Mouse (Mus musculus) cortical plate, adult 2 months (tissue): ENCODE results near the gene Ppp1r15b. TPM values are rescaled to one million over a fixed set of nuclear protein-coding genes. Genes with fewer than 3 reads are reported as not detected.

Source experiments
- H3K27ac ChIP-seq: fragments of 200-500 bp; 2 replicates; pipeline ENCODE4 v1.5.1; 2012; ENCODE audit warnings: low read length, control low read depth, inconsistent platforms; ENCODE audit not compliant: insufficient read depth
- H3K4me1 ChIP-seq: fragments of 200-500 bp; 2 replicates; pipeline ENCODE4 v1.6.1; 2011; ENCODE audit warnings: low read length; ENCODE audit not compliant: control insufficient read depth, insufficient read depth
- H3K4me3 ChIP-seq: fragments of 200-500 bp; 2 replicates; pipeline ENCODE4 v1.5.1; 2011; ENCODE audit warnings: mild to moderate bottlenecking, low read length, control low read depth; ENCODE audit not compliant: insufficient read depth
- CTCF ChIP-seq: fragments of 200-500 bp; IDR thresholded peaks from 2 replicates; pipeline ENCODE4 v1.5.1; 2011; ENCODE audit warnings: mild to moderate bottlenecking, control low read depth, low read length; ENCODE audit not compliant: insufficient read depth; ENCODE audit errors: extremely low read depth
- POLR2A ChIP-seq: fragments of 200-500 bp; IDR thresholded peaks from 2 replicates; pipeline ENCODE4 v1.6.1; 2011; ENCODE audit warnings: mild to moderate bottlenecking, low read length, control low read depth; ENCODE audit not compliant: insufficient read depth; ENCODE audit errors: extremely low read depth
- polyA plus RNA-seq: library from polyadenylated mRNA; depleted of rRNA; stranded (reverse); fragments of >200 nt; gene quantifications from 2 replicates; pipeline ENCODE4 v1.2.3, GENCODE M21; 2012

Ppp1r15b gene
- polyA plus RNA-seq, 1 experiment, result 25.6 TPM

DNA sequence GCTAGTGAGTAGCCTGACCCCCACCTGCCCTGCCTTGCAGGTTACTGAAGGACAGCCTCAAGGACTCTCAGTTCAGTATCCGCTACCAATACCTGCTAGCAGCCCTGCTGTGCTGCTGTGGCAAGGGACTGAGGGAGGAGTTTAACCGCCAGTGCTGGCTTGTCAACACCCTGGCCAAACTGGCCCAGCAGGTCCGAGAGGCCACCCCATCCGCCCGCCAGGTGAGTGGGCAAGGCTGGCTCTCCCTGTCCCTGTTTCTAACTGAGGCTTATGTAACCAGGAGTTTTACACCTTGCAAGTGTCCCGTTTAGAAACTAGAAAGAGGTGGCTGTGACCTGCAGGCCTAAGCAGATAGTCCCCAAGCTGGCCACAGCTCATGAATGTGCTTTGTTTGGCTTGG is 40.3 kb upstream of the Ppp1r15b start:
- Histone ChIP-seq H3K27ac (no peak overlapping the region), H3K4me1 (no peaks in the 10 kb centered on the region), H3K4me3 (no peak overlapping the region)
- TF ChIP-seq POLR2A (no peak), CTCF (no peak)

DNA sequence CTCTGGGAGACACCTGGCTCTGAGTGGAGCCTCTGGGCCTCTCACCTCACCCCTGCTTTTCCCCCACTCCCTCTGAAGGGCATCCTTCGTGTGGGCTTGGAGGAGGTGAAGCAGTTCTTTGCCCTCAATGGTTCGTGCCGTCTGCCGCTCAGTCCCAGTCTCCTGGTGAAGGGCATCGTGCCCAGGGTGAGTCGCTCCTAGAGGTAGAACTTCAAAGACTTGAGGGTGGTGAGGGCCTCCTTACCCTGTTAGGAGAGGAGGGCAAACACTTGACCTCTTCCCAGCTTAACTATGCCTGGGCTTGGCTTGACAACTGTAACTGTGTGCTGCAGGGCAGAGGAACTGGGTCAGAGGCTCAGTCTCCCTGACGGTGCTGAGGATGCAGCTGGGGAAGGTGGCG is 39.5 kb upstream of the Ppp1r15b start:
- no peak overlapping the region for H3K27ac ChIP-seq
- TF ChIP-seq POLR2A (no peak), CTCF (no peak)
- no peak overlapping the region for H3K4me3 ChIP-seq
- no peaks in the 10 kb centered on the region for H3K4me1 ChIP-seq

DNA sequence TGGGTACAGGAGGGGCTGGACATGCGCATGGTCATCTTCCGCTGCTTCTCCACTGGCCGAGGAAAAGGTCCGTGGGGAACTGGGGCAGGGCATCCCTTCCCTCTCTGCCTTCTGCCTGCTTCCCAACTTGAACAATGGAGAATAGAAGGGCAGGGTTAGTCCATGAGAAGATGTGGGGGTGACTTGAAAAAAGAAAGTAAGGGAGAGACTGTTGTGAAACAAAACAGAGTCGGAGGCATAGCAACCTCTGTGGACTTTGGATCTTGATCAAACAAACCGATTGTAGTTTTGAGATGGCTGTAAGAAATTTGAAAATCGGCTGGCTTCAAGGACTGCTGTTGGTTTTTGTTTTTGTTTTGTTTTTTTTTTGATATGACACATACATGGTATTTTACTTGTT is 37.2 kb upstream of the Ppp1r15b start:
- Histone ChIP-seq H3K4me1 (no peaks in the 10 kb centered on the region), H3K27ac (no peak overlapping the region), H3K4me3 (no peak overlapping the region)
- TF ChIP-seq CTCF (no peak), POLR2A (no peak)

DNA sequence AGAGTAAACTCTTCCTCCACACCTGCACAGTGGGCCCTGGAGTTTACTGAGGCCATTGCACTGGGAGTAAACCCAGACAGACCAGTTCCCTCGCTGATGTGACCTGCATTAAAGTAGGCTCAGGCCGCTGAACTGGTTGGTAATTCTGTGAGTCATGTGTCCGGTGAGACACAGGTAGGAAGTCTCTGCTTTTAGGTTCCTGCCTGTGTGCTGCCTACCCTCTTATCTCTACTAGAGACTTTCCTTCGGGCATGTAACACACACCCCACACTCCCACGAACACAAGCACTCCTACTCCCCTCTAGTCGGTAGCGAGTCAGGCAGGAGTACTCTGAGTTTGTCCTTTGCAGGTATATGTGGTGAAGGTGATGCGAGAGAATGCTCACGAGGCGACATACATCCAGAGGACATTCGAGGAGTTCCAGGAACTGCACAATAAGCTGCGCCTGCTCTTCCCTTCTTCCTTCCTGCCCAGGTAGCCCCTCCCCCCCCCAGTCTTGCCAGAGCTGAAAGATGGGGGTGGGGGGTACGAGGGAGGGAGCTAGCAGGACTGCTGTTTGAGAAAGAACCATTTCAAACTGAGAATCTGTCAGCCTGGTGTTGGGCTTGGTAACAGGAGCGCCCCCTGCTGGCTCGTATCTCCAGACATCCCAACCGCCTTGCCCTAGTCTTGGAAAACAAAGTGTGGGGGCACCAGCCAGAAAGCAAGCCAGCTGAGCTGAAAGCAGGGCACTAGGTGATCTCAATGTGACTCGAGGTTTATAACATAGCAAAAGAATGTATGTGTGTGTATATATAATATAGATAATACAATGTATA is 29.8 kb upstream of the Ppp1r15b start:
- TF ChIP-seq CTCF (peak; percentile 67), POLR2A (no peak)
- no peak overlapping the region for H3K4me3 ChIP-seq
- H3K4me1 ChIP-seq, result no peaks in the 10 kb centered on the region
- H3K27ac ChIP-seq, result no peak overlapping the region

GRCm38 (mm10) chr1:133102108-133102507 is 28.8 kb upstream of the Ppp1r15b start:
- TF ChIP-seq POLR2A, result no peak
- TF ChIP-seq CTCF, result no peak
- no peak overlapping the region for H3K27ac ChIP-seq
- H3K4me1 ChIP-seq, result no peaks in the 10 kb centered on the region
- no peak overlapping the region for H3K4me3 ChIP-seq

- H3K27ac ChIP-seq, result no peak overlapping the region
- H3K4me1 ChIP-seq, result no peaks in the 10 kb centered on the region
- H3K4me3 ChIP-seq, result no peak overlapping the region
- TF ChIP-seq CTCF, result no peak
- no peak for TF ChIP-seq POLR2A
These were observed 27.6 kb upstream of the Ppp1r15b start for GRCm38 (mm10) chr1:133103315-133103714.

- H3K4me1 ChIP-seq, result no peaks in the 10 kb centered on the region
- no peak overlapping the region for H3K27ac ChIP-seq
- no peak overlapping the region for H3K4me3 ChIP-seq
- no peak for TF ChIP-seq POLR2A
- TF ChIP-seq CTCF, result no peak
These were observed 27.1 kb upstream of the Ppp1r15b start for GRCm38 (mm10) chr1:133103871-133104270.

- Histone ChIP-seq H3K4me1 (no peaks in the 10 kb centered on the region), H3K27ac (no peak overlapping the region), H3K4me3 (no peak overlapping the region)
- no peak for TF ChIP-seq CTCF
- no peak for TF ChIP-seq POLR2A
These were observed 14.8 kb upstream of the Ppp1r15b start for GRCm38 (mm10) chr1:133116108-133116507.

GRCm38 (mm10) chr1:133118127-133118526 is 12.8 kb upstream of the Ppp1r15b start:
- Histone ChIP-seq H3K4me1 (no peaks in the 10 kb centered on the region), H3K4me3 (no peak overlapping the region), H3K27ac (no peak overlapping the region)
- TF ChIP-seq POLR2A (no peak), CTCF (no peak)

GRCm38 (mm10) chr1:133118844-133119243 is 12.1 kb upstream of the Ppp1r15b start:
- Histone ChIP-seq H3K4me1 (no peaks in the 10 kb centered on the region), H3K27ac (no peak overlapping the region), H3K4me3 (no peak overlapping the region)
- TF ChIP-seq CTCF (no peak), POLR2A (no peak)
